Mouse (Mus musculus) testis, adult 2 months (tissue): ENCODE measurements around the gene Zbtb21.

Experiments used
- CTCF ChIP-seq: fragments of 200-500 bp; IDR thresholded peaks from 2 replicates; pipeline ENCODE4 v1.5.1; 2012; ENCODE audit warnings: low read depth, mild to moderate bottlenecking, inconsistent platforms, low read length, moderate library complexity; ENCODE audit not compliant: control insufficient read depth, insufficient read depth, insufficient replicate concordance
- POLR2A ChIP-seq: fragments of 200-500 bp; IDR thresholded peaks from 2 replicates; pipeline ENCODE4 v1.6.1; 2012; ENCODE audit warnings: low read depth, mild to moderate bottlenecking, inconsistent platforms, low read length, moderate library complexity; ENCODE audit not compliant: control insufficient read depth

DNA sequence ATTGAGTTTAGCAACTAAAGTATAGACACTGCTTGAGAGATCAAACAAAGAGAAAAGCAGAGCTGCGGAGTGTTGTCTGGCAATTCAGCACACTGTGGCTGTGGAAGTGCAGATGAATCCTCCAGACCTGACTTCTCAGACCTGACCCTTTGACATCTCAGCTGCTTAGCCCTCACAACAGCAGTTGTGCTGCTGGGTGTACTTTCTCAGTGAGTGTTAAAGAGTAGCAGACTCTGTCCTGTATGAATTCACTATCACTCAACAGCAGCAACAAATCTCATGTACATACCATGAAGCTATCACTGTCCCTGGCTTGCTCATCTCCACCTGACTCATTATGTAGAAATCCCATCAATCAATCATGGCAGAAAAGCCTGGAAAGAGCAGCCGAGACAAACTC lies 6.4 kb downstream of the Zbtb21 start:
- TF ChIP-seq CTCF (no peak), POLR2A (no peak)
